Mouse (Mus musculus) forebrain, postnatal 0 days (tissue): ENCODE measurements at regions not wholly inside any gene's neighbourhood (a gene's known extent, or its start where the extent isn't known, plus 50 kb on each side); places are given as distances from the start of the nearest gene placed in this dataset.

Experiments
- ATAC-seq: fragments of 200-750 bp; cut with Nextera tagmentation; 2 replicates; pipeline ENCODE4 v1.8.0; 2017; ENCODE audit warnings: mild to moderate bottlenecking, moderate library complexity
- DNase-seq: peaks from one replicate; pipeline ENCODE4 v3.0.0-alpha.2; 2015
- H3K27ac ChIP-seq: fragments of 300-500 bp; sonication (generic); 2 replicates; pipeline ENCODE4 v1.5.1; 2014; ENCODE audit warnings: low read depth, mild to moderate bottlenecking, antibody characterized with exemption, low read length, moderate library complexity, mixed read lengths
- H3K27me3 ChIP-seq: fragments of 300-500 bp; sonication (generic); 2 replicates; pipeline ENCODE4 v1.6.1; 2014; ENCODE audit warnings: mild to moderate bottlenecking, low read length, mixed read lengths; ENCODE audit not compliant: insufficient read depth
- H3K36me3 ChIP-seq: fragments of 300-500 bp; sonication (generic); 2 replicates; pipeline ENCODE4 v1.6.1; 2014; ENCODE audit warnings: mild to moderate bottlenecking, moderate library complexity; ENCODE audit not compliant: insufficient read depth
- H3K4me1 ChIP-seq: fragments of 300-500 bp; sonication (generic); 2 replicates; pipeline ENCODE4 v1.6.1; 2014; ENCODE audit warnings: antibody characterized with exemption; ENCODE audit not compliant: insufficient read depth
- H3K4me2 ChIP-seq: fragments of 300-500 bp; sonication (generic); 2 replicates; pipeline ENCODE4 v1.6.1; 2014; ENCODE audit warnings: low read depth, mild to moderate bottlenecking, moderate library complexity
- H3K4me3 ChIP-seq: fragments of 300-500 bp; sonication (generic); 2 replicates; pipeline ENCODE4 v1.5.1; 2014; ENCODE audit warnings: low read depth, low read length, mixed read lengths
- H3K9ac ChIP-seq: fragments of 300-500 bp; sonication (generic); 2 replicates; pipeline ENCODE4 v1.6.1; 2014; ENCODE audit warnings: mild to moderate bottlenecking
- H3K9me3 ChIP-seq: fragments of 300-500 bp; sonication (generic); 2 replicates; pipeline ENCODE4 v1.6.1; 2016; ENCODE audit warnings: low read length
- CTCF ChIP-seq: sonication (generic); IDR thresholded peaks from 2 replicates; pipeline ENCODE4 v1.5.1; 2016; ENCODE audit warnings: antibody characterized with exemption, control low read depth, low read depth
- WGBS: fragments of 180-500 bp; shearing (Covaris S2); extraction: QIAGEN DNeasy Blood & Tissue Kit; methylation state at CpG from one replicate; pipeline ENCODE4 v1.1.7; 2014; 5-methylcytosine and 5-hydroxymethylcytosine counted together

- no peak overlapping the region for H3K27ac ChIP-seq
- no peak overlapping the region for H3K9ac ChIP-seq
- no peak for ATAC-seq
- no peak overlapping the region for H3K4me3 ChIP-seq
- no peak overlapping the region for H3K4me2 ChIP-seq
- no peak for DNase-seq
- no peaks in the 10 kb centered on the region for H3K36me3 ChIP-seq
- H3K4me1 ChIP-seq, result no peaks in the 10 kb centered on the region
- H3K9me3 ChIP-seq, result no peaks in the 10 kb centered on the region
- TF ChIP-seq CTCF, result no peak
- 82% methylated on average over 5 of the region's 5 CpGs for WGBS
- H3K27me3 ChIP-seq, result no peaks in the 10 kb centered on the region
Observed at GRCm38 (mm10) chr17:9197160-9197559, 209.0 kb downstream of the 1700010I14Rik start.

GRCm38 (mm10) chr17:9200386-9200785 is 212.3 kb downstream of the 1700010I14Rik start:
- Histone ChIP-seq H3K4me1 (no peaks in the 10 kb centered on the region), H3K36me3 (no peaks in the 10 kb centered on the region), H3K4me2 (no peak overlapping the region), H3K27me3 (no peaks in the 10 kb centered on the region), H3K4me3 (no peak overlapping the region), H3K9ac (no peak overlapping the region), H3K9me3 (no peaks in the 10 kb centered on the region), H3K27ac (no peak overlapping the region)
- DNase-seq, result no peak
- TF ChIP-seq CTCF, result no peak
- WGBS, result 92% methylated on average over 7 of the region's 7 CpGs
- ATAC-seq, result no peak

- WGBS, result 12% methylated on average over 2 of the region's 2 CpGs
- H3K9me3 ChIP-seq, result no peaks in the 10 kb centered on the region
Observed at GRCm38 (mm10) chr17:9202496-9202895, 214.4 kb downstream of the 1700010I14Rik start.

DNA sequence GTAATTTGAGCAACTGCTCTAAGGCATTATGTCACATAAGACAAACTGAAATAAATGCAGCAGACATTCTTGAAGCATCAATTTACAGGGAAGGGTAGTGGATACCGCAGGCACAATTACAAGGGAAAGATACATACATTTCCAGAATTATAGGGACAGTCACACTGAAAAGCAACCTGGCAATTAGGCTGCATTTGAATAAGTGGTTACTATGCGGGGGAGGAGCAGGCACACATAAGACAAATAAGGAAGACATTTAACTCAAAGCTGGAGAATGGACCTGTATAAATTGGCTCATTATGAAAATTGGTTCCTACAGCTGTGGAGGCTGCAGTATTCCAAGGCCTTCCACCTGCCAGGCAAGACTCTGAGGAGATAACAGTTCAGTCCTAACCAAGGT is 211.2 kb upstream of the Gm17728 start:
- no peak overlapping the region for H3K9ac ChIP-seq
- H3K27ac ChIP-seq, result no peak overlapping the region
- no peak for DNase-seq
- H3K27me3 ChIP-seq, result no peaks in the 10 kb centered on the region
- no peak for TF ChIP-seq CTCF
- no peaks in the 10 kb centered on the region for H3K36me3 ChIP-seq
- ATAC-seq, result no peak
- 54% methylated on average over 2 of the region's 2 CpGs for WGBS
- no peak overlapping the region for H3K4me2 ChIP-seq
- H3K4me3 ChIP-seq, result no peak overlapping the region
- no peaks in the 10 kb centered on the region for H3K9me3 ChIP-seq
- no peaks in the 10 kb centered on the region for H3K4me1 ChIP-seq

More at GRCm38 (mm10) chr17:9202496-9202895, 214.4 kb downstream of the 1700010I14Rik start:
- H3K27me3 ChIP-seq, result no peaks in the 10 kb centered on the region
- H3K27ac ChIP-seq, result no peak overlapping the region
- no peak overlapping the region for H3K4me3 ChIP-seq
- no peak for TF ChIP-seq CTCF
- no peak overlapping the region for H3K9ac ChIP-seq
- DNase-seq (no peak), ATAC-seq (no peak)
- no peaks in the 10 kb centered on the region for H3K36me3 ChIP-seq
- no peak overlapping the region for H3K4me2 ChIP-seq
- no peaks in the 10 kb centered on the region for H3K4me1 ChIP-seq

DNA sequence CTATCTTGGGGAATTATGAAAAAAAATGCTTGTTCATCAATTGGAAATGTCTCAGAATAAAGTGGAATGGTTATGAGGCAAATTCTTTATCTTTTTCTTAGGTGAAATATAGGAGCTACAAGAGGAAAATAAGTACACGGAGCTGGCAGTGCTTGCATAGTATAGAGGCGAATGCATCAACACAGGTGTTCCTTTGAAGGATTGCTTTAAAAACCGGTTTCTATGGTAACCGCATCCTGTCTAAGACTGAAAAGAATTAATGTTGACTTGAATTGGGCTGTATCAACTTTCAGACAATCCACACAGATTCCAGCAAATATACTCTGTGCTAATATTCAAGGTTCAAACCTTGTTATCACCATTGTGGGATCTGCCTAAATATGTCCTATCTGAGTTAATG is 198.8 kb upstream of the Gm17728 start:
- no peaks in the 10 kb centered on the region for H3K4me1 ChIP-seq
- no peaks in the 10 kb centered on the region for H3K36me3 ChIP-seq
- H3K4me2 ChIP-seq, result no peak overlapping the region
- H3K27me3 ChIP-seq, result no peaks in the 10 kb centered on the region
- 68% methylated on average over 4 of the region's 4 CpGs for WGBS
- ATAC-seq (peak; percentile 59; the same call in 1 of the 2 replicates), DNase-seq (peak; percentile 25)
- TF ChIP-seq CTCF, result no peak
- H3K4me3 ChIP-seq, result no peak overlapping the region
- no peak overlapping the region for H3K9ac ChIP-seq
- no peaks in the 10 kb centered on the region for H3K9me3 ChIP-seq
- 0 out of 2 replicates have a peak overlapping the region, but pooled peaks have one; percentile 2 for H3K27ac ChIP-seq

DNA sequence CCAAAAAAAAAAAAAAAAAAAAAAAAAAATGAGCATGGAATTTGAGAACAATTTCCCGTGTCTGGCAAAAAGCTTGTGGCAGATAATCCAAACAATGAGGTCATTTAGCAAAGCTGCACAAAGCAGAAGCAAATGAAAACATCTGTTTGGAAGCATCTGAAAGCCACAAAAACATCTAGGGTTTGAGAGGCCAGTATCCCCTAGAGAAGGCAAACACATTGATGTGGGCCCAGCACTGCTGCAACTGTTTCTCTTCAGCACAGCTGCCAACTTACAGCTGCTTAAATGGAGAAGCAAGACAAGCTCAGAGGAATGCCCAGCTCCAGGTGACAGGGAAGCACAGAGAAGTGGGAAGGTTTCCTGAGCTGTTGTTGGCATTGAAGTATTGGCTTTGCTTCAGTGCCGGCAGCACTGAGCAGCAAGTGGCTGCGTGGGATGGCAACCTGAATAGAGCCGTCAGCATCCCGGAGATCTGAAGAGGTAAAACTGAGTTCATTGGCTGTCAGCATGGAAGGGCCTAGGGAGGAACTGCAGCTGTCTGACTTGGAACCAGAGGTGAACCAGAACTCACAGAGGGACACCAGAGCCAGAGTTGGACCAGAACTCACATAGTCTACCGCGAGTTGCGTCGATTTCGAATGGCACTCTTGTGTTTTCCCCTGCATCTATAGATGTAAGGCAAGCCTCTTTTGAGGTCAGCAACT is 193.8 kb upstream of the Gm17728 start:
- Histone ChIP-seq H3K9ac (no peak overlapping the region), H3K36me3 (no peaks in the 10 kb centered on the region), H3K4me3 (no peak overlapping the region), H3K9me3 (no peaks in the 10 kb centered on the region), H3K27me3 (no peaks in the 10 kb centered on the region), H3K4me2 (no peak overlapping the region), H3K27ac (no peak overlapping the region), H3K4me1 (no peaks in the 10 kb centered on the region)
- no peak for TF ChIP-seq CTCF
- DNase-seq (no peak), ATAC-seq (no peak)
- WGBS, result 62% methylated on average over 10 of the region's 10 CpGs

GRCm38 (mm10) chr17:9235141-9235571 is 186.7 kb upstream of the Gm17728 start:
- peak; percentile 18 for DNase-seq
- WGBS, result 62% methylated on average over 6 of the region's 6 CpGs

More at GRCm38 (mm10) chr17:9235141-9235571, 186.7 kb upstream of the Gm17728 start:
- Histone ChIP-seq H3K36me3 (no peaks in the 10 kb centered on the region), H3K4me3 (no peak overlapping the region), H3K27ac (no peak overlapping the region), H3K9me3 (no peaks in the 10 kb centered on the region), H3K4me2 (no peak overlapping the region), H3K27me3 (no peaks in the 10 kb centered on the region), H3K9ac (no peak overlapping the region), H3K4me1 (no peaks in the 10 kb centered on the region)
- TF ChIP-seq CTCF, result no peak
- ATAC-seq, result peak; percentile 29; the same call in 1 of the 2 replicates
